Comparison of ENCODE assay signal across 8 mouse cellular contexts in the genomic region with DNA sequence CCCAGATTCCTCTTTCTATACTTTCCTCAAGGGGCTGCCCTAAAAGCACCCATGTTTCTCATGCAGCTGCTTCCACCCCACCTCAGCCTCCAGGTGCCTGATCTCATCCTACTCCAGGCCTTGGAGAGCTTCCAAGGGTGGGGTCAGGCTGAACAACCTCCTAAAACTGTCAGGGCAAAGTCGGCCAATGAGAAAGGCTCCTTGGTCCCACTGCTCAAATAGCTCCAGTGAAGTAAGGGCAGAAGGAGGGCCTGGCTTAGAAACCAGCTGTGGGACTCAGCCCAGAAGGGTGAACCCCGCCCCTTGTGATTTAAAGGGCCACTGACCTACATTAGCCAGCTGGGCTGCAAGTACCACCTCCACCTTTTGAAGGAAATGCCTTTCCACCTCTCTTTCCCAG. TPM values are rescaled to one million over a fixed set of nuclear protein-coding genes. Genes with fewer than 3 reads are reported as not detected.
DNase-seq lines count a peak whose midpoint lies in the region; ATAC-seq and TF ChIP-seq lines count a peak whose summit lies in the region.

No protein-coding gene starts in this region.

- H3K4me2 ChIP-seq in kidney, embryonic 16.5 days (replicated peaks; ENCODE audit: low read depth, low read length) = peak overlapping the region; percentile 18; the same call in 1 of the 2 replicates

- H3K9ac ChIP-seq in kidney, embryonic 16.5 days (replicated peaks; ENCODE audit: low read length) = peak overlapping the region; percentile 51; the same call in 1 of the 2 replicates

- peaks cover 66% of the 10 kb centered on the region for H3K4me1 ChIP-seq in G1E (ENCODE audit: insufficient read depth, low read depth, low read length)
- peaks cover 21% of the 10 kb centered on the region for H3K4me1 ChIP-seq in kidney, embryonic 16.5 days (ENCODE audit: insufficient read depth, low read length)

- peak overlapping the region; percentile 73 for H3K27ac ChIP-seq in kidney, embryonic 16.5 days (ENCODE audit: low read length)

- no peak for TF ChIP-seq CTCF in G1E (IDR thresholded peaks at IDR 0.05; ENCODE audit: low read depth, low read length)

- DNase-seq in G1E (ENCODE audit: low spot score) = peak; percentile 53
- peak; percentile 86 for DNase-seq in ZHBTc4 (ENCODE audit: low read depth, low spot score)
- DNase-seq in heart, adult 11 months = peak; percentile 99
- peak; percentile 89 for DNase-seq in lung, postnatal 10 days
- DNase-seq in layer of hippocampus, postnatal 25 days (ENCODE audit: extremely low spot score in 1 of 2, low spot score in 1 of 2) = no peak
- no peak for DNase-seq in testis, postnatal 14 days (ENCODE audit: low spot score)
- DNase-seq in cerebellum, postnatal 25 days = no peak

- no peak overlapping the region; the same call in 1 of the 2 replicates for H3K4me3 ChIP-seq in G1E (ENCODE audit: low read depth, low read length)
- H3K4me3 ChIP-seq in kidney, embryonic 16.5 days (ENCODE audit: low read length) = no peak overlapping the region

- no peaks in the 10 kb centered on the region for H3K27me3 ChIP-seq in G1E (ENCODE audit: insufficient read depth, low read length)
- H3K27me3 ChIP-seq in kidney, embryonic 16.5 days (ENCODE audit: insufficient read depth, low read length) = no peaks in the 10 kb centered on the region

- H3K9me3 ChIP-seq in G1E (replicated peaks) = no peaks in the 10 kb centered on the region
- no peaks in the 10 kb centered on the region for H3K9me3 ChIP-seq in kidney, embryonic 16.5 days (ENCODE audit: low read length)

- H3K36me3 ChIP-seq in G1E (replicated peaks) = peaks cover 97% of the 10 kb centered on the region
- peaks cover 18% of the 10 kb centered on the region for H3K36me3 ChIP-seq in kidney, embryonic 16.5 days (ENCODE audit: insufficient read depth, low read length)

- 8% methylated on average over 2 of the region's 2 CpGs for WGBS in kidney, embryonic 16.5 days

- peak; percentile 54; the same call in 1 of the 2 replicates for ATAC-seq in G1E (ENCODE audit: extremely low read depth, insufficient number of reproducible peaks, low FRiP score, poor library complexity, severe bottlenecking)
- peak; percentile 83 for ATAC-seq in kidney, embryonic 16.5 days (ENCODE audit: low FRiP score, low TSS enrichment)

RNA-seq across cellular contexts. Expression of a gene that starts 9.6 kb away (rescaled TPM):
- not detected in 2 replicates for total RNA-seq in G1E (2014; fragmentation: Nextera tagmentation)
- not detected in 2 replicates for total RNA-seq in G1E (2017)
- polyA plus RNA-seq in G1E (2012) = 0.07 and 0.10 TPM in 2 replicates
- polyA plus RNA-seq in kidney, embryonic 16.5 days (2015; fragmentation: Nextera tagmentation; extraction: Ambion mirVana) = 0.15 and 0.23 TPM in 2 replicates
- total RNA-seq in layer of hippocampus, postnatal 25 days (2021) = not detected

RNA-seq across cellular contexts. Expression of a gene that starts 12.4 kb away (rescaled TPM):
- total RNA-seq in G1E (2014; fragmentation: Nextera tagmentation) (20.8 and 34.1 TPM in 2 replicates), G1E (2017) (45.5 and 45.7 TPM in 2 replicates)
- 85.9 and 88.3 TPM in 2 replicates for polyA plus RNA-seq in G1E (2012)
- polyA plus RNA-seq in kidney, embryonic 16.5 days (2015; fragmentation: Nextera tagmentation; extraction: Ambion mirVana) = 19.5 and 25.0 TPM in 2 replicates
- total RNA-seq in layer of hippocampus, postnatal 25 days (2021) = 10 to 100 TPM; 14.6 to 17.2 TPM

RNA-seq across cellular contexts. Expression of a gene that starts 15.7 kb away (rescaled TPM):
- total RNA-seq in G1E (2014; fragmentation: Nextera tagmentation) = 20.0 and 23.4 TPM in 2 replicates
- 21.9 and 27.8 TPM in 2 replicates for total RNA-seq in G1E (2017)
- 56.7 and 58.5 TPM in 2 replicates for polyA plus RNA-seq in G1E (2012)
- 93.4 and 97.9 TPM in 2 replicates for polyA plus RNA-seq in kidney, embryonic 16.5 days (2015; fragmentation: Nextera tagmentation; extraction: Ambion mirVana)
- total RNA-seq in layer of hippocampus, postnatal 25 days (2021) = 10 to 100 TPM; 29.3 to 32.9 TPM

RNA-seq across cellular contexts. Expression of a gene that starts 25.0 kb away (rescaled TPM):
- 50.7 and 51.0 TPM in 2 replicates for total RNA-seq in G1E (2014; fragmentation: Nextera tagmentation)
- total RNA-seq in G1E (2017) = 13.6 and 16.1 TPM in 2 replicates
- polyA plus RNA-seq in G1E (2012) = 178 and 200 TPM in 2 replicates
- 27.0 and 28.1 TPM in 2 replicates for polyA plus RNA-seq in kidney, embryonic 16.5 days (2015; fragmentation: Nextera tagmentation; extraction: Ambion mirVana)
- 10 to 100 TPM; 59.8 to 73.9 TPM for total RNA-seq in layer of hippocampus, postnatal 25 days (2021)

RNA-seq across cellular contexts. Expression of a gene that starts 25.2 kb away (rescaled TPM):
- total RNA-seq in G1E (2014; fragmentation: Nextera tagmentation) (18.3 and 23.3 TPM in 2 replicates), G1E (2017) (22.2 and 22.8 TPM in 2 replicates)
- polyA plus RNA-seq in G1E (2012) = 145 and 163 TPM in 2 replicates
- 41.5 and 43.8 TPM in 2 replicates for polyA plus RNA-seq in kidney, embryonic 16.5 days (2015; fragmentation: Nextera tagmentation; extraction: Ambion mirVana)
- total RNA-seq in layer of hippocampus, postnatal 25 days (2021) = 10 to 100 TPM; 17.4 to 21.1 TPM

Comparison
In these comparisons a context has a peak if more than half of its experiments do, and no peak if none do; other contexts are left out.
1. DNase-seq: peak in G1E (single experiment), ZHBTc4 (single experiment), heart, adult 11 months (single experiment) and lung, postnatal 10 days (single experiment); none in layer of hippocampus, postnatal 25 days (0 of 2), testis, postnatal 14 days (single experiment) and cerebellum, postnatal 25 days (0 of 2).